Mouse (Mus musculus): ENCODE measurements around the gene Maco1. TPM values are rescaled to one million over a fixed set of nuclear protein-coding genes. Genes with fewer than 3 reads are reported as not detected.
"Not testable (repeated sequence)": the region's sequence is repeated elsewhere in the genome, so short reads cannot be mapped to it uniquely, and the experiment has no call there.

Maco1 gene
- polyA plus RNA-seq, 1 experiment: not detected

DNA sequence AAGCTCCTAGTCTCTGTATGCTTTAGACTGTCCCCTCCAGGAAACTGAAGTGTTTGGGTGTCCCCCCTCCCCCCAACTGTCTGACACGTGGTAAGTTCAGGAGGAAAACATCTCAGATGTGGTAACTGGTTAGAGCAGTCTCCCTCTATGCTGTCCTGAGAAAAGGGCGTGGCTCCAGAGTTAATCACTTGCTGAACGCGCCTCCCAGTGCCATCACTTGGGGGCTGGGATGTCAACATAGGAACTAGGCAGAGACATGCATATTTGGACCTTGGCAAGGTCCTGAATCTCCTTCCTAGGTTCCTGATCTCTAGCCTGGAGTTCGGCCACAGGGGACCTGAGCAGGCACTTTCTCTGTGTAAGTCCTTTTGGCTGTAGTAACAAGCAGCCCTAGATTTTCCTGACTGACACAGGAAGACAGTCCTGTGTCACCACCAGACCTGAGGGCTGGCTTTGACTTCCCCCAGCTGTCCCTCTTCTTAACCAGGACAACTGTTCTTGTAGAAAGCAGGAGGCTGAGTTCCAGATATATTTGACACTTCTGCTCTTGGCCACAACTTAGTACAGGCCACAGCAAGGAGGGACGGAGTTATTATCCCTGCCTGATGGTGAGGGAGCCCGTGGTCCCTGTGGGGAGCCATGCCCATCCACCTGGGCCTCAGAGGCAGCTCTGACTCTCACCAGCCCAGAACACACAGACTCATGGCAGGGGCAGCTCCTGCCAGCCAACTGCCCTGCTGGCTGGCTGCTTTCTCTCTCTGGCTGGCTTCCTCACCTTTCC, 56.4 kb downstream of the Maco1 start:
- TF ChIP-seq POLR2A (IDR thresholded peaks at IDR 0.05; ENCODE audit: insufficient read depth, low read depth, low read length) (no peak), CTCF (IDR thresholded peaks at IDR 0.05; ENCODE audit: insufficient read depth, low read depth, low read length) (no peak)
- 45% methylated on average over 7 of the region's 7 CpGs for WGBS
- no peak overlapping the region for H3K27ac ChIP-seq (ENCODE audit: insufficient read depth, low read depth, low read length)
- H3K4me1 ChIP-seq (ENCODE audit: control insufficient read depth, insufficient read depth, low read length): peaks cover 6% of the 10 kb centered on the region
- H3K4me3 ChIP-seq (ENCODE audit: insufficient read depth, low read depth, low read length): no peak overlapping the region

DNA sequence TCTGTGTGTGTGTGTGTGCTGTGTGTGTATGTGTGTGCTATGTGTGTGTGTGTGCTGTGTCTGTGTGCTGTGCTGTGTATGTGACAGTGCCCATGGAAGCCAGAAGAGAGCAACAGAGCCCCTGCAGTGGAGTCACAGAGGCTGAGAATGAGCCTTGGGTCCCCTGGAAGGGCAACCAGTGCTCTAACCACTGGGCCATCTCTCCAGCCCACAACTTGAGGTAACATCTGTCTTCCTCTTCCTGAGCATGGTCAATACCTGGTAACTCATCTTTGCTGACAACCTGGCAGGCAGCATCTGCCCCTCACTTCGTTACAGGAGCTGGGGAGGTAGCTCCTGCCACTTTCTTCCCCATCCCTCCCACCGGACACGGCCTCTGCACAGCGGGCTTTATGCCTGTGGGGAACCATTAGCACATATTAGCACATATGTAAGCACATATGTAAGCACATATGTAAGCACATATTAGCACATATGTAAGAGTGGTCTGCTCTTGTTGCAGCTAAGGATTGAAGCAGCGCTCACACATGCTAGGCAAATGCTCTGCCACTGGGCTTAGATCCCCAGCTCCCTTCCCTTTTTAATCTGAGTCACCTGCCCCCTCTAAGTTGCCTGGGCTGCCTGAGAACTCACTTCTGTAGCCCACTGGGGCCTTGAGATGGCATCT, 57.2 kb downstream of the Maco1 start:
- 87% methylated on average over 5 of the region's 5 CpGs for WGBS
- H3K27ac ChIP-seq (ENCODE audit: insufficient read depth, low read depth, low read length): no peak overlapping the region
- TF ChIP-seq CTCF (IDR thresholded peaks at IDR 0.05; ENCODE audit: insufficient read depth, low read depth, low read length): no peak
- TF ChIP-seq POLR2A (IDR thresholded peaks at IDR 0.05; ENCODE audit: insufficient read depth, low read depth, low read length): no peak
- H3K4me1 ChIP-seq (ENCODE audit: control insufficient read depth, insufficient read depth, low read length): peaks cover 6% of the 10 kb centered on the region
- H3K4me3 ChIP-seq (ENCODE audit: insufficient read depth, low read depth, low read length): no peak overlapping the region

DNA sequence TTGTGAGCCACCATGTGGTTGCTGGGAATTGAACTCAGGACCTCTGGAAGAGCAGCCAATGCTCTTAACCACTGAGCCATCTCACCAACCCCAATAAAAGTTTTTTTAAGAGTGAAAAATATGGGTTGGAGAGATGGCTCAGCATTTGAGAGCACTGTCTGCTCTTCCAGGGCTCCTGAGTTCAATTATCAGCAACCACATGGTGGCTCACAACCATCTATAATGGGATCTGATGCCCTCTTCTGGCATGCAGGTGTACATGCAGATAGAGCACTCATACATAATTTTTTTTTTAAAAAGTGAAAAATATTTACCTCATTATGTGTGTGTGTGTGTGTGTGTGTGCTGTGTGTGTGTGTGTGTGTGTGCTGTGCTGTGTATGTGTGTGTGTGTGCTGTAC, 58.2 kb downstream of the Maco1 start:
- H3K4me3 ChIP-seq (ENCODE audit: insufficient read depth, low read depth, low read length); H3K27ac ChIP-seq (ENCODE audit: insufficient read depth, low read depth, low read length); H3K4me1 ChIP-seq (ENCODE audit: control insufficient read depth, insufficient read depth, low read length): not testable (repeated sequence)

DNA sequence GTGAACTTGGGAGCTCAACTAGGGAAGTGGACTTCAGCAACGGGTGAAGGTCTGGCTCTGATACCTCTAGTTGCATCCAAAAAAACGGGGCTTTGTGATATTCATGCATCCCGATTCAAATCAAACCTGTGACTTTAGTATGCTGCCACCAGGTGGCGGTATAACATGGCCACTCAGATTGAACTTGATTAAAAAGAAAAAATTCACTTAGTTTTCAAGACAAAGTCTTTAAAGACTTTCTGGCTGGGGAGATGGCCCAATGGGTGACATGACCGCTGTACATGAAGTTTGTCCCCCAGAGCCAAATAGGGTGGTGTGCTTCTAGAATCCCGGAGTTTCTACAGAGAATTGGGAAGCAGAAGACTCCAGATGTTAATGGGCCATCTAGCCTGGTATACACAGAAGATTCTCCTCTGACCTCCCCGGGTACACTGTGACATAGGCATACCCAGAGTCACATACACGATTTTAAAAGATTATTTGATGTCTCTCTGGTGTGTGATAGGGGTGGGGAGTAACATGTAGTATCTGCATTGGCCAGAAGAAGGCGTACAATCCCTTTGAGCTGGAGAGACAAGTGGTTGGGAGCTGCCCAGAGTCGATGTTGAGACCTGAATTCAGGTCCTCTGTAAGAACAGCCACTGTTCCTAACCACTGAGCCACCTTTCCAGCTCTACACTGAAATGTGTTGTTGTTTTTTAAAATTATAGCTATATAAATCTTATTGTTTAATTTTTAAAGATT, 59.8 kb downstream of the Maco1 start:
- no peak overlapping the region for H3K4me3 ChIP-seq (ENCODE audit: insufficient read depth, low read depth, low read length)
- WGBS: 38% methylated on average over 10 of the region's 10 CpGs

DNA sequence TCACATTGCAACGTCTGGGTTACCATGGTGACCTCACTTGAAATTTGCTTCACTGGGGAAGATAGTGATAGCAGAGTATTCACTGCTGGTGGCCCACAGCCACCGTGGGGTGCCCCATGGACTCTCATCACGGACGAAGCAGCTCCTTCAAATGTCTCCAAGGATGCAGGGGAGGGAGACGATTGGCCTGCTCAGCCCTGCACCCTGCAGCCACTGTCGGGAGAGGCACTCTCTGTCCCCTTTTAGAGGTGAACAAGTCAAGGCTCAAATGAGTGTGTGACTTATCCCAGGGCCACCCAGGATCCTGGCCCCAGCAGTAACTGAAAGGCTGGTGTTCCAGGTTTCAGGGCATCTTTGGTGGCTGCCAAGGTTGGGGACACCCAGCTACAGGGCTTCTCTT, 61.4 kb downstream of the Maco1 start:
- 67% methylated on average over 6 of the region's 6 CpGs for WGBS
- no peak for TF ChIP-seq CTCF (IDR thresholded peaks at IDR 0.05; ENCODE audit: insufficient read depth, low read depth, low read length)
- TF ChIP-seq POLR2A (IDR thresholded peaks at IDR 0.05; ENCODE audit: insufficient read depth, low read depth, low read length): no peak
- Histone ChIP-seq H3K4me1 (ENCODE audit: control insufficient read depth, insufficient read depth, low read length) (no peaks in the 10 kb centered on the region), H3K4me3 (ENCODE audit: insufficient read depth, low read depth, low read length) (no peak overlapping the region), H3K27ac (ENCODE audit: insufficient read depth, low read depth, low read length) (no peak overlapping the region)

More for the DNA sequence above, 59.8 kb downstream of the Maco1 start:
- TF ChIP-seq POLR2A (IDR thresholded peaks at IDR 0.05; ENCODE audit: insufficient read depth, low read depth, low read length) (no peak), CTCF (IDR thresholded peaks at IDR 0.05; ENCODE audit: insufficient read depth, low read depth, low read length) (no peak)
- no peak overlapping the region for H3K27ac ChIP-seq (ENCODE audit: insufficient read depth, low read depth, low read length)
- H3K4me1 ChIP-seq (ENCODE audit: control insufficient read depth, insufficient read depth, low read length): no peaks in the 10 kb centered on the region

DNA sequence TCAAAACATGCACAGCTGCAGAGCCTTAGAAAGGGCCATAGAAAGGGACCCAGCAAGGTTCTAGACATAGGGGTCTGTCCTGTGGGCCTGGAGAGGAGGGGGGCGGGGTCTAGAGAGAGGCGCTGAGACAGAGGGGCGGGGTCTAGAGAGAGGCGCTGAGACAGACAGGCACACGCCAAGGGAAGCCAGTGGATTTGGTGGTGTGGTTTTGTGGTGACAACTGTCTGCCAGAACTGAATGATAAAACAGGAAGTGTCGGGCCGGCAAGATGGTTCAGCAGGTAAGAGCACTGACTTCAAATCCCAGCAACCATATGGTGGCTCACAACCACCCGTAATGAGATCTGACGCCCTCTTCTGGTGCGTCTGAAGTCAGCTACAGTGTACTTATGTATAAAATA, 66.2 kb downstream of the Maco1 start:
- no peak overlapping the region for H3K27ac ChIP-seq (ENCODE audit: insufficient read depth, low read depth, low read length)
- H3K4me3 ChIP-seq (ENCODE audit: insufficient read depth, low read depth, low read length): no peak overlapping the region
- WGBS: 52% methylated on average over 10 of the region's 10 CpGs
- TF ChIP-seq POLR2A (IDR thresholded peaks at IDR 0.05; ENCODE audit: insufficient read depth, low read depth, low read length) (no peak), CTCF (IDR thresholded peaks at IDR 0.05; ENCODE audit: insufficient read depth, low read depth, low read length) (no peak)
- no peaks in the 10 kb centered on the region for H3K4me1 ChIP-seq (ENCODE audit: control insufficient read depth, insufficient read depth, low read length)

DNA sequence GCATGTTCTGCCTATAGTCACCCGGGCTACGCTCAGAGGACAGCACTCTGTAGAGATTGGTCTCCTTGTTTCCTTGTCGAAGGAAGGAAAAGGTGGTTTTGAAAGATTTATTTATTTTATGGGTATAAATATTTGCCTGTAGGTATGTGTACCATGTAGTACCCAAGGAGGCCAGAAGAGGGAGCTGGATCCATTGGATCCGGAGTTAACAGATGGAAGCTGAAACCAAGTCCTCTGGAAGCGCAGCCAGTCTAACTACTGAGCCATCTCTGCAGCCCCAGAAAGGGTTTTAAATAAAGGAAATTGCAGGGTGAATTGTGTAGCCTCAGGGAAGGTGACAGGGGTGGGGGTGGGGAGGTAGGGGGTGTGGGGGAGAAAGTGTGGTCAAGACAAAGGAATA, 68.4 kb downstream of the Maco1 start:
- TF ChIP-seq CTCF (IDR thresholded peaks at IDR 0.05; ENCODE audit: insufficient read depth, low read depth, low read length) (no peak), POLR2A (IDR thresholded peaks at IDR 0.05; ENCODE audit: insufficient read depth, low read depth, low read length) (no peak)
- 71% methylated on average over 5 of the region's 5 CpGs for WGBS
- Histone ChIP-seq H3K4me1 (ENCODE audit: control insufficient read depth, insufficient read depth, low read length) (no peaks in the 10 kb centered on the region), H3K4me3 (ENCODE audit: insufficient read depth, low read depth, low read length) (no peak overlapping the region), H3K27ac (ENCODE audit: insufficient read depth, low read depth, low read length) (no peak overlapping the region)

DNA sequence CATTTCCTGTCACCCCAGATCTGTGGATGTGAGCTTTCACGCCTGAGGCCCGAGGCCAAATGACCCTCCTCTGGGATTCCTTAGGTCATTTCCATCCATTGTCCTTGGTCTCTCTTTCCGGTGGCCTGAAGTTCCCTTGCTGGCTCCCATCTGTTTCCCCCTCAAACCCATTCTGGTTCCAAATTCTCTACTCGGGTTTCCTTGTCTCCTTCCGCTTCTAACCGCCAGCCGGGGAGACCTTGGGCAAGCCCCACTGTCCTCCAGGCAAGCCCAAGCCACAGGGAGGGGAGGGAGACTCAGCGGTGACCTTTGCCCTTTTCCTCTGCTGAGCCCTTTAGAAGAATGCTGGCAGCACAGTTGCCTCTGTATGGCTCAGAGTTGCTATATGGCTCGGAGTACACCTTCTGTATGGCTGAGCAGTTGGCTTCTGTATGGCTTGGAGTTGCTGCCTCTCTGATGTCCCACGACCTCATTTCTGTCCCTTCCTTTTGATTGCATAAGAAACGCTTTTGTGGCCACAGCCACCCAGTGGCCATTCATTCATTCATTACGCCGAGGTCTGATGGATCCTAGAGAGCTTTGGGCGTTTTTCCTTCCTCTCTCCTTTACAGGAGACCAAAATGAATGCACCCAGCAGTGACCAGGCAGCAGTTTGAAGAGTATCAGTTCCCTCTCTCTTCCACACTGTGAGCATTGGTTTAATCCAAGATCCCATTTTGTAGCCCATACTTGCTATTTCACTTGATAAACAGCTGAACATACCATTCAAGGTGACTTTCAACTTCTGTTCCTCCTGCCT, 73.8 kb downstream of the Maco1 start:
- TF ChIP-seq POLR2A (IDR thresholded peaks at IDR 0.05; ENCODE audit: insufficient read depth, low read depth, low read length) (no peak), CTCF (IDR thresholded peaks at IDR 0.05; ENCODE audit: insufficient read depth, low read depth, low read length) (no peak)
- 68% methylated on average over 14 of the region's 14 CpGs for WGBS
- no peak overlapping the region for H3K4me3 ChIP-seq (ENCODE audit: insufficient read depth, low read depth, low read length)
- no peak overlapping the region for H3K27ac ChIP-seq (ENCODE audit: insufficient read depth, low read depth, low read length)
- no peaks in the 10 kb centered on the region for H3K4me1 ChIP-seq (ENCODE audit: control insufficient read depth, insufficient read depth, low read length)

Measured in olfactory bulb, adult 2 months (tissue).